Mouse (Mus musculus) heart, adult 9 months (tissue): ENCODE results near the gene Sft2d2.

ENCODE experiments used
- DNase-seq, 2 experiments: peaks; one replicate each; pipeline ENCODE4 v3.0.0; 2022; ENCODE audit warnings: low spot score in 2 of 2

Sft2d2 gene

DNA sequence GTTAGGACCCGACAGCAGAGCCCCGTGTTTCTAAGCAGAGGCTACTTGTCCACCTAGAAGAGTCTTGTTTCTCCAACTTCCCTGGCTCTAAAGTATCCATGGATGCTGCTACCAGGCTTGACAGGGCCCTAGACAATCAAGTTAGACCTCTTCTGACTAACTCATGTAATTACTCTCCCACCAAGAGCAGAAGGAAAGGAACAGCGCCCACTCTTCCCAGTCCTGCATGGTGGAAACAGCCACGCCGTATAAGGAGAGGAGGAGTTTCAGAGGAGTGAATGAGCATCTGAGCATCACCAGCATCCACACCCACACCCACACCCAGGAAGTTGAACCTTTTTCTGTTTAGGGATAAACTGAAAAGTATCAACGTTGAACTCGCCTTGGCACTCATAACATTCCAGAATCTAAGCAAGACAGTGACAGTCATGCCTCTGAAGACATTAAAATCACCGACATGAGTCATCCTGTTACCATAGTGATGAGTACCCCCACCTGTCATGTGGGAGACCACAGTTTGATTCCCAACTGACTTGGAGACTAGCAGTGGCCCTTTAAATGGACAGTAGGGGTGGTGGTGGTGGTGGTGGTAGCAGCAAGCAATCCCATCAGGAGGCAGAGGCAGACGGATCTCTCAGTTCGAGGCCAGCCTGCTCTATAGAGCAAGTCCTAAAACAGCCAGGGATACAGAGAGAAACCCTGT is 3.5 kb downstream of the Sft2d2 start:
- DNase-seq = no peak

DNA sequence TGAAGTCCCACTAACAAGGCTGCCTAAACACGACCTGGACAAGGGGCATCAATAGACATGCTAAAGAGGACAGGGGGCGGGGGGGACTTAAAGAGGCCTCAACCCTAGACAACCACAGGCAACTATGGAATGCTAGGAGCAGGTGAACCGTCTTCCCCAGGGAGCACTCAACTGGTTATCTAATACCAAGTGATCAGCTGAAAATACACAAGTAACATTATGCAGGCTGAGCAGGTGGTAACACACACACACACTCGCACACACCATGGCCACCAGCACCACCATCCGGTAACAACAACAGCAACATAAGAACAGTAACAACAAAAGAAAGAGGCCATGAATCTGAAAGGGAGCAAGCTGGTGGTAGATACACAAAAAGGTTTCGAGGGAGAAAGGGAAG is 4.2 kb downstream of the Sft2d2 start:
- DNase-seq = no peak

DNA sequence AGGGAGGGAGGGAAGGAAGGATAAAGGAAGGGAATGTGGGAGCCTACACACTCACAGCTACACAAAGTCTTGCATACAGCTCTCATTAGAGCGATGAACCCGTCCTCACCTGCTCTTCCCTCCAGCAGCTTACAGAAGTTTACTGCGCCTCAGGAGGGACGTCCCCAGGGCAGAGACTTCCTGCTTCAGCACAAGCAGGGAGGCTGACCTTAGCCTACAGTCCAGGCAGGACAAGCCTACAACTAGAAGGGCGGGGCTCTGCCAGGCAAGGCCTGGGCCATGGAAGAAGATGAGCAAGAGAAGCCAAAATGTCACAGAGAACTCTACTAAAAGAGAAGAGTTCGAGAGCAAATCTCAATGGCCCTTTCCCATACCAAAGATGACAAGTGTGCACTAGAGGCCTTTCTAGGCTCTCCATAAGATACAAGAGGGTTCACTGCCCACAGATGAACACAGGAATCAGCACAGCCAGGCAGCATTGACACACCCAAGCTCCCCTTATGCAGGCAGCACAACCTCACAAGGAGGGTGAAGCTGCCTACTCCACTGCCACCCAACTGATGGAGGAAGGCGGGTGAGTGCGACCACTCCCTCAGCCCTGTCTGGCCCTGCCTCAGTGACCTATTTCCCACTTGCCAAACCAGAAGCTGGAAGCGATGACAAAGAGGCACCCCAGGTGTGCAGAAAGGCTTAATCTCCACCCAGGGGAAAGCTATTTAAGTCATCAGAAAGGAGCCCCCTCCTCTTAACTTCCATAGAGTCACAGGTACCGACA is 5.2 kb downstream of the Sft2d2 start:
- DNase-seq = no peak

DNA sequence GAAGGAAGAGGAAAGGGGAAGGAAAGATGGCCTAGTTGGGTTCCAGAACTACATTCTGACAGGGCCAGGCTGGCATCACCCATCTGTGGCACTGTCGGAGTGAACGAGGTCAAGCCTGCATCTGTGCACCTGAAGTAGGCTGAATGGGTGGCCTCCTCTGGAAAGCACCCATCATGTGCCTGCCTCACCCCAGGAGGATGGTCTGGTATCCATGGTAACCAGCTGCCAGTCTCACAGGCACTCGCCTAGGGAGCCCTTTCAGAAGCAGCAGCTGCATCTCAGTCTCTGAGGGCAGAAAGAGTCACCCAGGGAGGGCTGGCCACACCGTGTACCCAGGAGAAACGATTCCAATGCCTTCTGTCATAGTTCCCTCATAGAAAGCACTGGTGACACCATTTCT is 6.9 kb downstream of the Sft2d2 start:
- DNase-seq = no peak

DNA sequence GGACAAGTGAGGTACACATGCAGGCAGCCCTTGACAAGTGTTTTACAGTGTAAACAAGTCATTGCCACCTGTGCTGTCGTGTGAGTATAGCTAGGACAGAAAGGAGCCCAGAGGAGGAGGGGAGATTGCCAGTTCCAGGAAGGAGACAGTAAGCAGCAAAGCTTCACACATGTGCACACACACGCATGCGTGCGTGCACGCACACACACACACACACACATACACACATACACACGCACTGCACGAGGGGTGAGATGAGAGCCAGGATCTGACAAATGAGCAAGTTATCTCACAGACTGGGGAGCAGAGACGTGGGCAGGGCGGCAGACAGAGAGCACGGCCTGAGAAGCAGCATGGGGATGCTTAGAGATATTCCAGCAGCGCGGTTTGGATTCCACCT is 7.7 kb downstream of the Sft2d2 start:
- DNase-seq = no peak

DNA sequence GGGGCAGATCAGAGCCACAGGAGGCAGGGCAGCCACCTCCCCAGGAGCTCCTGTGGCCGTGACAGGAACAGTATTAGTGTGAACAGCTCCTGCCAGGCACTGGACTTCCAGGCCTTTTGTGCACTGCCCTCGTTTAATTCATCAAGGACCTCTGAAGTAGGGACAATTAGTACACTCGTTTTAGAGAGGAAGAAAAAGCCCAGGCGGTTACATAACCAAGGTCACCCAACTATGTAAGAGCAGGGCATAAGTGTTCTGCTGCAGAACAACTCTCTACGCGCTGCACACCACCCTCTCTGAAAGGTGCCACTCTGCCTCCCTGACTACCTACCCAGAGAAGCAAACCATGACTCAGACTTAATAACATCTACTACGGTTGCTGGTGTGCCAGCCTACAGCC is 9.1 kb downstream of the Sft2d2 start:
- DNase-seq = no peak

DNA sequence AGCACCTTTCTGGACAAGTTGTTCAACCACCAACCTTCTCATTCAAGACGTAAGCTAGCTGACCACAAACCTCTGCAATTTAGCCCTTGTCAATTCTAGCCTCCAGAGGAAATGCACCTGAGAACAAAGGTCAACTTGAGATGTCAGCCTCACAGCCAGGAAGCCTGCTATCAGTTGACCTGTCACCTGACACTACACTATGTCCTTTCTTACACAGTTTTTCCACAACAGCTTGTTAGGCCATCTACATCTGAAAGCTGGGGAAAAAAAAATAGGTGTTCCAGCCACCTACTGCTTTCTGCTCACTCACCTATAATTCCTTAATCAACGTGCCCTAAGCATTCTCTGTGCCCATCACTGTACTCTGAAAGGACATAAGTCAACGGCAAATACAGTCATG is 10.1 kb downstream of the Sft2d2 start:
- DNase-seq = no peak

DNA sequence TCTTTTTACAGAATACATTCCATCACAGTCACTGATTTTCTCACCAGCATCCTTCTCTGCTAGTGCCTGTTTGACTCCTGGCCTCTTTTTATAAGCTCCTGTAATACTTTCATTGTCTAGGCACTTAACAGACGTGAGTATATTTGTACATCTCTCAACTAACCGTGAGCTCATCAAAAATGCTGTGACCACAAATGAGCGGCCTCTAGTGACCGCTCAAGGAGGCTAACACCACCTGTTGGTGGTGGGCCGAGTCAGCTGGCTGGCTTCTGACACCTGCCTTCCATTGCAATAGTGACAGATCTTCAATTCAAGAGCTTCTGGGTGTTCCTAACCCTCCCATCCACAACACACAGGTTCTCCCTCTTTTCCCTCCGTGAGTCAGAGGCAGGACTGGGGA is 10.8 kb downstream of the Sft2d2 start:
- DNase-seq = no peak

DNA sequence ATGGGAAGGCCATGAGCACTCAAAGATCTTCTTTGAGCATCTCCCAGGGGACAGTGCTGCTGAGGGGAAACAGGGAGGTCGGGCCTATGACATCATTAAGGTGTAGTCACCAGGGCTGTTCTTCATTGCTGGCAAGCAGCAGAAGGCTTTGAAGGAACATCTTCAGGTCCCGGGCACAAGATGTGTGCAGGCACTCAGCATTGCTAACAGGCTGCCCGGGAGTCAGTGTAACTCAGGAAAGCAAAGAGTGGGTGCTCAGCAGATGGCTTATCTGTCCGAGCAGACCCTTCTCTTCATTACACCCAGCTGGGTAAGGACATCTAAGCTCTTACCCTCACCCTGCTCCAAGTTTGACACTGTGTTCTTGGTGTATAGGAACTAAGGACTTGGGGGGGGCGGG is 14.9 kb downstream of the Sft2d2 start:
- DNase-seq = no peak

DNA sequence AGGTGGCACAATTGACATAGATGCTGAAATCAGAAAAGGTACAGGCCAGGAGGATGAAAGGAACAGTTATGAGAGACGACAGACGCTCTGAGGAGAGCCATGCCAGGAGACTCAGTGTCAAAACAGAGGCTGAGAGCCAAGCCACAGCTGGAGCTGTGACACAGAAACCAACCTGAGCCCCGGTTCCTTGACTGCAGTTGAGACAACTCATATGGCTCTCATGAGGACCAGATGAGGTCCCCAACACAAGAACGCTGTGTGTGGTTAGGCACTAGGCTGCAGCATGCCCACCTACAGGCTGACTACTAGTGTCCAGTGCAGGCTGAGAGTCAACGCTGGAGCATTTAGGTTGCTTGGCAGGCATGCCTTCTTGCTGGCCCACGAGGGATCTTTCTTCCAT is 16.2 kb downstream of the Sft2d2 start:
- no peak for DNase-seq

DNA sequence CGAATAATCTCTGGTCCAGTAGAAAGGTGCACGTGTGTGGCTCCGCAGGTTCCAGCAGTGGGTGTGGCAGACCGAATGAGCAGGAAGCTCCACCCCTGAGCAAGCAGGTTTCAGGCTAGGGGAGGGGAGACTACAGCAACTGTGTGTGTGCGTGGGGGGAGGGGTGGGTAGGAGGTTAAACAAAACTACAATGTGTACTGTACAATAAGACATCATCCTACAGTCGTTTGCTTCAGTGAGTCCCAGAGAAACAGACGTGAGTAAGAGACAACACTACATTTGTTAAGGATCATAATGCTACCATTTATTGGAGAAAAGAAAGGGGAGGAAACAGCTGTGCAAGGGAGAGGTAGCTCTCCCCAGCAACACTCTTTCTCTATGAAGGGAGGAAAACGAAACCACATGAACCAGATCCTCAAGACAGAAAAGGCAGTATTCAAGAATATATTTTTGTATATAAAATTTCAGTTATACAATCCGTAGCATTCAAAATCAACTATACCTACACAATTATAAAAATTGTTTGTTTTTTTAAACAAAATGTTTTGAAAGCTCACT is 20.1 kb downstream of the Sft2d2 start:
- no peak for DNase-seq

DNA sequence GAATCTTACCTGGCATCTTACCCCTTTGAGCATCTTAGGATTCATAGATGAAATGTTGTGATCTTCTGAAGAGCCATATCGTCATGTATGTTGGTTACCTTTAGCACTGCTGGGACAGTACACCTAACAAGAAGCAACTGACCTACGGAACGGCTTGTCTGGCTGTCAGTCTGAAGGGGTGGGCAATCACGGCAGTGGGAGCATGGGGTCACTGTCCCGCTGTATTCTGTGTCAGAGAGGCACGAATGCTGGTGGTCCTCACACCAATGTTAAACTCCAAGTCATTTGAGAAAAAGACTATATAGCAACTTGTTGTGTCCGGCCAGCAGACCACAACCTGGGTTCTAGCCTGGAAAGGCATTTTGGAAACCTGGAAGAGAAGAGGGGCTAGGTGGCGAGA is 23.0 kb downstream of the Sft2d2 start:
- no peak for DNase-seq

DNA sequence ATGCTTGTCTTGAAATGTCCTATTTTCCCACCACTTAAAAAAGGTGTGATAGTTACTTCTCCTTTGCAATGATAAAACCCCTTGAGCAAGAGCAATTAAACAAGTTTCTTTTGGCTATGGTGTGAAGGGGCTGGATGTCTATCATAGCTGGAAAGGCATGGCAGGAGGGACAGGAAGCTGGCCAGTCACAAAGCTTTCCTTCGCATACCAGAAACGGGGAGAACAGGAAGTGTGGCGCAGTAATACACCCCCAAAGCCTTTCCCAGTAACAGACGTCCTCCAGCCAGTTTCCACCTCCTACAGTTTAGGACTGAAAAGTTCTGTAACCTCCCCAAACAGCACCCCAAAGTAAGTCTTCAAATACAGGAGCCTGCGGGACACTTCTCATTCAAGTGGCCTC is 24.1 kb downstream of the Sft2d2 start:
- DNase-seq = no peak

DNA sequence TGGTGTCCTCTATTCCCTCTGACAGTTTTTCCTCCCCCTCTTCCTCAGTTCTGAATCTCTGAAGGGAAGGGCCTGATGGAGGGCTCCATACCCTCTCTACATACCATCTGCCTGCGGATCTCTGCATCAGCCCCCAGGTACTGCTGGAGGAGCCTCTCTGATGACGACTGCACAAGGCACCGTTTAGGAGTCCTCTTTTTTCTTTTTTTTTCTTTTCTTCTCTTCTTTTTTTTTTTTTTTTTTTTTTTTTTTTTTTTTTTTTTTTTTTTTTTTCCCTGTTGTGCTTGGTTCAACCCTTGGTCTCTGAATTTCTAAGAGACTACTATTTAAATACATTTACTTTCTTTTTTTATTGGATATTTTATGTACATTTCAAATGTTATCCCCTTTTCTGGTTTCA is 24.8 kb downstream of the Sft2d2 start:
- DNase-seq = no peak

DNA sequence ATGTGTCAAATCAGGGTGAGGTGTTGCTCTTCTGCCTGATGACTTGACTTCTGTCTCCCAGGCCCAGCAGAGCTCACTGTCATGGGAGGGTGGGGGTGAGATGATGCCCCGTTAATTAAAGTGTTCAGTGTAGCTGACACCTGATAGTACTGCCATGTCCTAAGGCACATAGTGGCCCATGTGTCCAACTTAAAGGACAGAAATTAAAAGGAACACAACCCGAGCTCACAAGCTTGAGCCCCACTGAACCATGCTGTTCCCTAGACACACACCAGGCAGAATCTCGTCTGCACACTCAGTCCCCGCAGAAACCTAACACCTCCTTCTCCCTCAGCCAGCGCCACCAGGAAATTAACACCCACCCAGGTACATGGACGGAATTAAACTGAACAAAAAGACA is 29.3 kb downstream of the Sft2d2 start:
- DNase-seq = no peak

DNA sequence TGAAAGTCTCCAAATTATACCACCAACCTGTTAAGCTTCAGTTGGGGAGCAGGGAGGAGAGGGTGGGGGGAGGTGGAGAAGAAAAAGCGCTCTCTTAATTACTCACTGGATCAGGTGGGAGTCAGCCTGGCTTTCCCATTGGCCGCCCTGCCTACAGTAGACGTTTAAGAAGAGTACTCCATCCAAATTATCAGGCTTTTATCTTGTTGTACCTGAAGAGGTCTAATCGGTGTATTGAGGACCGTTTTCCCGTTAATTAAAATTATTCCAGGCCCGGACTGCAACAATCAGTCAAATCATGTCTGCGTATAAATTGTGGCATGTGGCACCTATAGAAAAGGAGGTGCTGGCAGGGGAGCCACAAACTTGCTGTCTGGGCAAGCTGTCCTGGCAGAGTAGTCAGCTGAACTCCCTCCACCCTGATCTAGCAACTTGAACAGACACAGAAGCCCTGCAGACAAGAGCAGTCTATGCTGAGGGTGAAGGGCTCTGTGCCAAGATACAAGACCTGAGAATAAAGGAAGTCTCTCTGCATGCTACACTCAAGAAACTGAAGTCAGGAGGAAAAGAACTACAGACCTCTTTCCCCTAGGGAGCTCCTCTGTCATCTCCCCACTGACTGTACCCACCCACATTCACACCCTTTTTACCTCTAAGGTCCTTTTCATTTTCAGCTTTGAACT is 33.4 kb downstream of the Sft2d2 start, which contains the start of gene Tbx19:
TSS of gene Tbx19 (minus strand) at position 51 of the 683 bp plus-strand sequence.
- no peak for DNase-seq

DNA sequence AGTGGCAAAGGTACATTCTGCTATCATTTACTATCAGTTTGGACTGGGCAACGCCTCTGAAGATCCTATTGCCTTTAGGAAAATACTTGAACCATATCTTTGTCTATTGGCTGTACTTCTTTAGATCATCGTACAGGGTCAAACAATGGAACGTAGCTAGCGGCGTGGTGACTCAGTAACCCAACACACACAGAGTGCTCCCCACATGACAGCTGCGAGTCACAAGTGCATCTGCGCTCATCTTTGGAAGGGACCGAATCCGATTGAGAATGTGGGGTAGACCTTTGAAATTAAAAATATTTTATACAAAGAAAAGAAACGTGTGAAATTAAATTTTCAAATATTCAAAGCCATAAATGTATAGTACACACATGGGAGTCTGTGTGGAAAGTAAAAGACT is 35.4 kb downstream of the Sft2d2 start:
- no peak for DNase-seq

DNA sequence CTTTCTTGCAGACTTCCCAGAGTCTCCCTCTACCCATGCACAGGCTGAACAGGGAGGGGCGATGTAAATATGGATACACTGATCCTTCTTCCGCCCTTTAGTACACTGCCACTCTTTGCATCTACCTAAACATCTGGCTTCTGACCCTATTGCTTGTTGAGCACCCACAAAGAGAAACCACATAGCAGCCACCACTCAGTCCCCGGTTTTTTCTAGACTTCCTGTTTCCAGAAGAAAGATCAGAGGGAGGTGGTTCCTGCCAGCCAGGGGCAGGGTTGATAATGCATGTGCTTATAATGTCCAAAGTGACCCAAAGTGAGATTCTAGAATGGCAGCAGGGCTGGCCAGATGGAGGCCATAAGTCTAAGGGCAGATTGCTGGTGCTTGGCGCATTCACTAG is 40.1 kb downstream of the Sft2d2 start:
- DNase-seq = no peak

DNA sequence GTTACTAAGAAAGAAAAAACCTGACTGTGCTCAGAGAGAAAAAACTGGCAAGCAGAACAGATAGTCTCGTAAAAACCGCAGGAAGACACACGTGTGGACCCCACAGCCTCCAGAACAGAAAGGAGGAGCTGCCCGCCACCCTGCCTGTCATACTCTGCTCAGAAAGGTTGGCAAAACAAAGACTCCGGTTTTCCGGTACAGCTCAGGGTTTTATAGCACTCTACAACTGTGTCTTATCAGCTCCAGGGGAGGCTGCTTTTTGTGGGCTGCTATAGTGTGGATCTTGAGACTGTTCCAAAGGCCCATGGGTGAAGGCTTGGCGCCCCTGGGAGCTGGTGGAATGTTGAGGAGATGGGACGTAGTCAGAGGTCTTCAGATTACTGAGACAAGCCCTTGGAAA is 43.0 kb downstream of the Sft2d2 start:
- no peak for DNase-seq

DNA sequence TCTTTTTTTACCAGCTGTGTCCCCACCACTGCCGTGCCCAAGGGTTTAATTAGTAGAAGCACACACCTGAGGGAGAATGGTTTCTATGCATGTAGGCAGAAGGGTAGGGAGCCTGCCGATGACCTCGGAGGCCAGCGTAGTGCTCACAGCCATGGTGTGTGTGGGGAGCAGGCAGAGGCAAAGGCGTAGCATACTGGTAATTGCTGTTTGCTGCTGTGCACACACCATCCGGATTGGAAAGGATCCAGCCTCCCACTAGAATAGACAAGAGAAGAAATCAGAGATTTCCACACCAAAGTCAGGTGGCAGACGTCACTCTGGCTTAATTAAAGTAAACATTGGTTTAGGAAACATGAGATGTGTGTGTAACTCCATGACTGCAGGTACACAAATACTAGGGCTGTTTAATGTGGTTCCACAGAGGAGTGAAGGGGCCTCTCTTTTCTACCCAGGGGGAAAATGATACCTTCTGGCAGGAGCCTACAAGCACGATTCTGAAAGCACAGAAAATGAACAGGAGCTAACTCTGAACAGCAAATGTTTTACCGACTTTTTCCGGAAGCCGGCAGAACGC is 51.8 kb downstream of the Sft2d2 start:
- DNase-seq = no peak

DNA sequence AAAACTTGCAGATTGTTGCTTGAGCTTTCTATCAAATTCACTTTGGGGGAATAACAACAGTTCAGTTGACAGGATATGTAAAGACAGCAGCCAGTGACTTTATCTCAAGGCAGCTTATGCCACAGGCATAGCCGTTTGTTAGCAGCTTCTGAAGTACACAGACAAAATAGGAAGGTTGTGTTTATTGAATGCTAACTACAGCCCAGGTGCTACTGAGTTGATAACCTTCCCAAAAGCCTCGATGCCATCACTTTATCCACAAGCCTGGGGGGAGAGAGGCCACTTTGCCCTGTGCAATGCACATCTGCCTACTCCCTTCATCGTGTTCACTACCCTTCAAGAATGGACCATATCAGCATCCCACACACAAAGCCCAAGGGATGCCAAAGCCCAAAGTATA is 54.0 kb downstream of the Sft2d2 start:
- no peak for DNase-seq

DNA sequence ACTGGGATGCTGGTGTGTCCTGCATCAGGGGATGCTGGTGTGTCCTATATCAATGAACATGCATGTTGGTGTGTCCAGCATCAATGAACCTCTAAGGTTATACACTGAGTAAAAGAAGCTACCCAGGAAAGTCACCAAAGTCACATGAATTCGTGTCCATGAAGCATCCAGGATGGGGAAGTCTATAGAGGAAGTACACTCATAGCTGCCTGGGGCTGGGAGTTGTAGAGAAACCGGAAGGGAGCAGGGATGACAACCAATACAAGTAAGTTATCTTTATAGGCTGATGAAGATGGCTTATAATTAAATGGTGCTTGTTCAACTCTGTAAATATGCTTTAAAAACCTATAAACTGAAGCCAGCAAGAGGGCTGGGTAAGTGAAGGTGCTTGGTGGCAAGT is 60.4 kb downstream of the Sft2d2 start:
- DNase-seq = no peak
